Mouse (Mus musculus) embryonic fibroblast, embryonic 13.5 days (primary cell): ENCODE results near the gene Sfxn5.

Experiments
- CTCF ChIP-seq: IDR thresholded peaks from 2 replicates; pipeline ENCODE4 v1.5.1; 2011; ENCODE audit warnings: mild to moderate bottlenecking, control low read depth, low read length, moderate library complexity, borderline replicate concordance; ENCODE audit not compliant: insufficient read depth
- POLR2A ChIP-seq: IDR thresholded peaks from 2 replicates; pipeline ENCODE4 v1.6.1; 2011; ENCODE audit warnings: low read depth, mild to moderate bottlenecking, control low read depth, low read length, moderate library complexity

DNA sequence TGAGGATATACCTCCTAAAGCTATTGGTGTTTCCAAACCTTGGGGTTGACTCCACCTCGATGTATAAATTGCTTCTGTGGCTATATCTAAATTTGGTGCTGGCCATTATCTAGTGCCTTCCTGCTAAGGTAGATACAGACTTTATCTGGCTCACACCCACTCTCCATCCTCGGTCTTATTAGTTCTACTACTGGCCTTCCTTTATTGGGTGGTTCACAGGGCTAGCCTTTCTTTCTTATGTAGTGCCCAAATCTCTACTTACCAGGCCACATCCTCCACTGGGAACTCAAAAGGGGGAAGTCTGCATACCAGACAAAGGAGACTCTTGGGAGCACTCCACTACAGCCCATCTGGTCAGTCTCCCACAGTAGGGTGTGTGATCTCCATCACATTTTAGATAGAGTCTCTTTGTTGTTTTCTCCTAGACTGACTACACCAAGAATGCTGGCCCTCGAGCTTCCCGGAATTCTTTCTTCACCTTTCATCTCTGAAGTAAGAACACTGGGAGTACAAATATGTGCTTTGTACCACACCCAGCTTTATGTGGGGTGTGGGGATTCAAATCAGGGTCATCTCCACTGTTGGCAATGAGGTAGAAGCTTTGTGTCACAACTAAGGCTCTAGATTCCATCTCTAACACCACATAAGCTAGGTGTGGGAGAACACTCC lies 44.0 kb upstream of the Sfxn5 start:
- TF ChIP-seq CTCF, result no peak
- TF ChIP-seq POLR2A, result no peak
